Mouse (Mus musculus): ENCODE results near the gene Caskin1.

The Caskin1 gene

DNA sequence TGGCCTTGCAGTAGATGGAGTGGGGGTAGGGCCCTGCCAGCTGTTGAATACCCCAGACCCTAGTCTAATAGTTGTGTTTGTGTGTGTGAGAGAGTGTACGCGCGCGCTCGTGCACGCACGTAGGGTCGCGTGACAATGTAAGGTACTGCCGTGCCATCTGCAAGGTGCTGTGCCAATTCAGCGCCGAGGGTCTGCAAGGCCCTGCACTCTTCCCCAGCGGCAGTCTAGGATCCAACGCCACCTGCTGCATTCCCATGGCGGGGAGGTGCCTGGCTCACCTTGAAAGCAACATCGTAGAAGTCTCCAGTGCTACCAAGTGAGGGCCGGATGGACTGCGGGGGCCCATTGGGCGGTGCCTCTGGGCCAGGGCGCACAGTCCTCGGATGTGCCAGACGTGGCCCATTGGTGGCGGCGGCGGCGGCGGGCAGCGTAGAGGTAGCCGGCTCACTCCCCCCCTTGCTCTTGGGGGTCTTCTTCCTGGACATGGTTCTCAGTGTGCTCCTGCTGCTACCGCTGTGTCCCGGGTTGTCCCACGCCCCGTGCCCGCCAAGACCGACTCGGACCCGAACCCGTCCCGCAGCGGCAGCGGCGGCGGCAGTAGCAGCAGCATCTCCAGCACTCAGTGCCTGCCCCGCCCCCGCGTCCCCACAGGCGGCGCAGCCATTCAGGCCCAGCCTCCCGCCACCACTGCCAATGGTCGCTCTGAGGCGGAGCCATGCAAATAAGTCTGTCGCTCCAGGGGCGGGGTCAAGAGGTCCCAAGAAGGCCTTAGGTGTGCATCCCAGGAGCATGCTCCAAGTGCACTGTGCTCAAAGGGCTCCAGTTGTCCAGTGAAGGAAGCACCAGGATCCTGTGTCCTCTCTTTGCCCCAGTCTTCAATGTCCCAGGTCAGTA lies 44.9 kb downstream of the Caskin1 start:
- peak; percentile 90 for DNase-seq (ENCODE audit: low spot score)

GRCm38 (mm10) chr17:24534160-24534718 lies 45.8 kb downstream of the Caskin1 start, which contains the start of gene Rab26:
TSS of gene Rab26 (minus strand) at chr17:24534210.
- no peak for DNase-seq (ENCODE audit: low spot score)

GRCm38 (mm10) chr17:24535300-24535699 lies 46.9 kb downstream of the Caskin1 start:
- DNase-seq (ENCODE audit: low spot score): no peak

- no peak for DNase-seq (ENCODE audit: low spot score)
Observed at GRCm38 (mm10) chr17:24537536-24537935, 49.1 kb downstream of the Caskin1 start.

- peak; percentile 69 for DNase-seq (ENCODE audit: low spot score)
Observed at GRCm38 (mm10) chr17:24538950-24539349, 50.5 kb downstream of the Caskin1 start.

DNA sequence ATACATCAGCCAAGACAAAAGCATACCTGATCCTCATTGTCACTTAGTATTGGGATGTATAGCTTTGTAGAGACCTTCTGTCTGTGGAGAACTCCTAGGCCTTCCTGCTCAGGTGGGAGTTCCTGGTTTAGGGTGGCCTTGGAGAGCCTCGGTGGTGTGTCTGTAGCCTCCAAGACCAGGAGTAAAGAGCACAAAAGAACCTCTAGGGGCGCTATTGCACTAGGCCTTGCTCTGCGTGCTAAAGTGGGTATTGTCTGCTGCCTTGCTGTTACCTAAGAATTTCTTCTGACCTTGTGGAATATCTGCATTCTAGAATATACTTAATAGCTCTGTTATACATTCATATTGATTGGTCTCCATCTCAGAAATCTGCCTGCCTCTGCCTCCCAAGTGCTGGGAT lies 52.0 kb downstream of the Caskin1 start:
- peak; percentile 53 for DNase-seq (ENCODE audit: low spot score)

GRCm38 (mm10) chr17:24544613-24545012 lies 56.2 kb downstream of the Caskin1 start:
- no peak for DNase-seq (ENCODE audit: low spot score)

- DNase-seq (ENCODE audit: low spot score): no peak
Observed at GRCm38 (mm10) chr17:24545247-24545646, 56.8 kb downstream of the Caskin1 start.

DNA sequence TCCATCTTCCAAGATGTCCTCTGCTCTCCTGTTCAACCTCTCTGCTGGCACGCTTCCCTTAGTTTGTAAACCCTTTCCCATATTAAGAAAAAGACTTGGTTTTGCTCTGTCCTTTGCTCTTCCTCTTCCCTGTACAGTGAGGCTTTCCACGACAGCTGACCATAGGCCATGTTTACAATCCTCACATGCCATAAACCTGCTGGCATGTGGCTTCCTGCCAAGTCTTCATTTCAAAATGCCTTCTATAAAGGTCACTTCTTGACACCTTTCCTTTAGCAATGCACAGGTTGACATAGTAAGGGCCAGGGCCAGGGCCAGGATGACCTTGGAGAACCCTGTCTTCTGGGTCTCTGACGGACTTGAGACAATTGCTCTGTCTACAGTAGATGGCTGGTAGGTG lies 57.8 kb downstream of the Caskin1 start:
- no peak for DNase-seq (ENCODE audit: low spot score)

GRCm38 (mm10) chr17:24548435-24548834 lies 60.0 kb downstream of the Caskin1 start:
- DNase-seq (ENCODE audit: low spot score): no peak

DNA sequence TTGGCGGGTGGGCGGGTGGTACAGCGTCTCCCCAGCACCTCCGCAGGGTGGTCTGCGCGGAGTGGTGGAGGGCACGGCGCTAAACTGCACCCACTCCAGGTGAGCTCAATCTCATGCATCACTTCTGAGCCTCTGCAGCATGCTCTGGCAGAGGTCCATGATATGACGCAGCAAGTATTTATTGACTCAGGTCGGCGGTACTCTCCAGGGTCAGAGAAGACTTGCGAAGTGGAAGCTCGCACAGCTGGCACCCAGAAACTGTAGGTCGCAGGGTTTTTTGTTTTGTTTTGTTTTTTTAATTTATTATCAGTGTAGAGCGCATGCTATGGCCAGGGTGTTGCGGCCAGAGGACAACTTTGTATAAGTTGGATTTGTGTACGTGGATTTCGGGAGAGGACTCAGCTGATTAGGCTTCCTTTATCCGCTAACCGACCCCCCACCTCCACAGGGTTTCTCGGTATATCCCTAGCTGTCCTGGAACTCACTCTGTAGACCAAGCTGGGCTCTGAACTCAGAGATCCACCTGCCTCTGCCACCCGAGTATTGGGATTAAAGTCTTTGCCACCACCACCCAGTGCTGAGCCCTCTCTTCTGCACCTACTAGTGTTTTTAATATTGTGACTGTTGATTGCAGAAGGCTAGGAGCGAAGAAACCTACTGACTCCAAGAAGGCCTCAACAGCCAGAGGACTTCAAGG lies 60.7 kb downstream of the Caskin1 start:
- DNase-seq (ENCODE audit: low spot score): no peak

GRCm38 (mm10) chr17:24549618-24550415 lies 61.4 kb downstream of the Caskin1 start, which contains the start of gene Pkd1:
TSS of gene Pkd1 (plus strand) at chr17:24549834.
- DNase-seq (ENCODE audit: low spot score): peak; percentile 99

GRCm38 (mm10) chr17:24550416-24551049 lies 62.1 kb downstream of the Caskin1 start:
- DNase-seq (ENCODE audit: low spot score): peak; percentile 84

DNA sequence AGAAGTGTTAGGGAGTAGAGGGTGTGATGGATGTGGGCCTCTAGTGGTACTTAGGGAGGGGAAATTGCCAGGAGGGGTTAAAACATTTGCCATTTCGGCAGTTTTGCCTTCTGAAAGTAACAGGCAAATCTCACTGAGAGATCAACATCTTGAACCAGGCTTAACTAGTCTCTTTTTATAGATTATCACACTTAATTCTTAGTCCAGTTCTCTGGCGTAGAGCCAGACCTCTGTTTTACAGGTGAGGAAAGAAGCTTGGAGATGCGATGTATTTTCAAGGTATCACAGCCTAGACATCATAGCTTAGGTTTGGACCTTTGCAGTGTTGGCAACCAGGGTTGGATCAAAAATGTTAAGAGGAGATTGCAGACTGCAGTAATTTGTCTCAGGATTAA lies 62.6 kb downstream of the Caskin1 start:
- DNase-seq (ENCODE audit: low spot score): no peak

DNA sequence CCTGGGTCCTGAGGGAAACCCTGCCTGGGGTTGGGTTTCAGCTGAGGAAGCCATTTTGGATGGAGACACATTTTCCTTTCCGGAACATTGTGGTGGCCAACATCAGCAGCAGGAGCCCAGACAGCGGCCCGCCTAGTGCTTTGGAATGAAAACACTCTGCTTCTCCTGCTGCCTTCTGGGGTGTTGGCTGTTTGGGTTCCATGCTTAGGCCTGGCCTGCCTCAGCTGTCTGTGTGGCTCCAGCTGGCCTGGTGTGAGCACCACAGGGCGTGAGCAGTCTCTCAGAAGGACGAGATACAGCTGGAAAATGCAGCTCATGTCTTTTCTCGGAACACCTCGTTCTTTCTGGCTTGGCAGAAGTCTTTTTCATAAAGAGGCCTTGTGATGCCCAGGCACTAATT lies 68.7 kb downstream of the Caskin1 start:
- no peak for DNase-seq (ENCODE audit: low spot score)

Measured in testis, postnatal 10 days (tissue).